Mouse (Mus musculus): ENCODE results near the gene Adam6b. TPM values are rescaled to one million over a fixed set of nuclear protein-coding genes. Genes with fewer than 3 reads are reported as not detected.
"Not testable (repeated sequence)": the region's sequence is repeated elsewhere in the genome, so short reads cannot be mapped to it uniquely, and the experiment has no call there.

Adam6b gene
- polyA plus RNA-seq (2015; fragmentation: Nextera tagmentation; extraction: Ambion mirVana), result not detected in 2 replicates

DNA sequence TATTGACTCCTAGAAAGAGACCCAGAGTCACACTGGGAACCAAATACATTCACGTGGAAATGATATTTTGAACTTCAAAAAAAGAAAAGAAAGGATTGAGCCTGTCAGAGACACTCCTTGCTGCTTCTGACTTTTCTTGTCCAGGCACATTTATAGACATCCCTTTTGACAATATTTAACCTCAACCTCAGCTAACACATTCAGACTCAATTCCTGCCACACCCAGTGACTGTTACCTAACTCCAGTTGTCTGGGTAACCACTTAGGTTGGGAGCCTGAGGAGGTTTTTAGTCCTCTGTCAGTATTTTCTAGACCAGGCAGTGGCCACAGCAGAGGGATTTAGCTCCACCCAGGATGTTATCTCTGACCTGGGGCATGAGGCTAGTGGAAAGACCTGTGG is at the start of gene Adam6b:
Gene Adam6b (plus strand): TSS at position 301 of the 400 bp plus-strand sequence.
- not testable (repeated sequence) for ATAC-seq (replicated peaks; ENCODE audit: low FRiP score, low read depth); H3K9me3 ChIP-seq (replicated peaks; ENCODE audit: low read length); H3K27me3 ChIP-seq (ENCODE audit: insufficient read depth, low read length); DNase-seq (ENCODE audit: low spot score); H3K4me1 ChIP-seq (replicated peaks; ENCODE audit: insufficient read depth, low read length); H3K9ac ChIP-seq (ENCODE audit: low read depth, low read length); H3K27ac ChIP-seq; H3K4me3 ChIP-seq (replicated peaks; ENCODE audit: low read depth, low read length); H3K36me3 ChIP-seq (ENCODE audit: insufficient read depth, low read length); H3K4me2 ChIP-seq (ENCODE audit: low read length)
- WGBS, result 80% methylated on average over 1 of the region's 1 CpGs

DNA sequence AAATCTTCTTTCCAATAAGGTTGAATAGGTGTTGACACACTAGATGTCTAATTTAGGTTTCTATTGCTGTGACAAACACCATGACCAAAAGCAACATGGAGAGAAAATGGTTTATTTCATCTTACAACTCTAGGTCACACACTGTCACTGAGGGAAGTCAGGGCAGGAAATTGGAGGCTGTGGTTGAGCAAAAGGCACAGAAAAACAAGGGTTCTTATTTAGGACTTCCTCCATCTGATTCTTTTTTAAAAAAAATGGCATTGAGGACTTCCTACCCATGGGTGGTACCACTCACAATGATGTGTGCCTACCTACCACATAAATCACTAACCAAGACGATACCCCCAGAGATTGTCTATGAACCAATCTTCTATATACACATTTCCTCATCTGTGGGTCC is 43.2 kb upstream of the Adam6b start:
- no peak for ATAC-seq (replicated peaks; ENCODE audit: low FRiP score, low read depth)
- H3K9me3 ChIP-seq (replicated peaks; ENCODE audit: low read length), result no peaks in the 10 kb centered on the region
- no peak overlapping the region for H3K4me3 ChIP-seq (replicated peaks; ENCODE audit: low read depth, low read length)
- no peaks in the 10 kb centered on the region for H3K4me1 ChIP-seq (replicated peaks; ENCODE audit: insufficient read depth, low read length)
- DNase-seq (ENCODE audit: low spot score), result no peak
- H3K27ac ChIP-seq, result no peak overlapping the region
- H3K4me2 ChIP-seq (ENCODE audit: low read length), result no peak overlapping the region
- 92% methylated on average over 1 of the region's 1 CpGs for WGBS
- H3K9ac ChIP-seq (ENCODE audit: low read depth, low read length), result no peak overlapping the region
- no peaks in the 10 kb centered on the region for H3K27me3 ChIP-seq (ENCODE audit: insufficient read depth, low read length)
- H3K36me3 ChIP-seq (ENCODE audit: insufficient read depth, low read length), result no peaks in the 10 kb centered on the region
- no peak for TF ChIP-seq CTCF (IDR thresholded peaks at IDR 0.05; ENCODE audit: low read depth)

- Histone ChIP-seq H3K9ac (ENCODE audit: low read depth, low read length) (no peak overlapping the region), H3K36me3 (ENCODE audit: insufficient read depth, low read length) (no peaks in the 10 kb centered on the region), H3K4me1 (replicated peaks; ENCODE audit: insufficient read depth, low read length) (no peaks in the 10 kb centered on the region), H3K27me3 (ENCODE audit: insufficient read depth, low read length) (no peaks in the 10 kb centered on the region), H3K4me3 (replicated peaks; ENCODE audit: low read depth, low read length) (no peak overlapping the region), H3K4me2 (ENCODE audit: low read length) (no peak overlapping the region), H3K27ac (no peak overlapping the region), H3K9me3 (replicated peaks; ENCODE audit: low read length) (no peaks in the 10 kb centered on the region)
- 82% methylated on average over 2 of the region's 2 CpGs for WGBS
- ATAC-seq (replicated peaks; ENCODE audit: low FRiP score, low read depth) (no peak), DNase-seq (ENCODE audit: low spot score) (no peak)
- TF ChIP-seq CTCF (IDR thresholded peaks at IDR 0.05; ENCODE audit: low read depth), result no peak
Observed at GRCm38 (mm10) chr12:113476164-113476563, 13.1 kb upstream of the Adam6b start.

GRCm38 (mm10) chr12:113482147-113482546 is 7.2 kb upstream of the Adam6b start:
- 85% methylated on average over 2 of the region's 2 CpGs for WGBS
- Histone ChIP-seq H3K4me2 (ENCODE audit: low read length) (no peak overlapping the region), H3K4me1 (replicated peaks; ENCODE audit: insufficient read depth, low read length) (no peaks in the 10 kb centered on the region), H3K36me3 (ENCODE audit: insufficient read depth, low read length) (no peaks in the 10 kb centered on the region), H3K4me3 (replicated peaks; ENCODE audit: low read depth, low read length) (no peak overlapping the region), H3K27me3 (ENCODE audit: insufficient read depth, low read length) (no peaks in the 10 kb centered on the region), H3K9me3 (replicated peaks; ENCODE audit: low read length) (no peaks in the 10 kb centered on the region), H3K27ac (no peak overlapping the region), H3K9ac (ENCODE audit: low read depth, low read length) (no peak overlapping the region)
- DNase-seq (ENCODE audit: low spot score) (no peak), ATAC-seq (replicated peaks; ENCODE audit: low FRiP score, low read depth) (no peak)
- no peak for TF ChIP-seq CTCF (IDR thresholded peaks at IDR 0.05; ENCODE audit: low read depth)

- H3K27me3 ChIP-seq (ENCODE audit: insufficient read depth, low read length), result no peaks in the 10 kb centered on the region
- no peaks in the 10 kb centered on the region for H3K4me1 ChIP-seq (replicated peaks; ENCODE audit: insufficient read depth, low read length)
- H3K4me3 ChIP-seq (replicated peaks; ENCODE audit: low read depth, low read length), result no peak overlapping the region
- DNase-seq (ENCODE audit: low spot score) (no peak), ATAC-seq (replicated peaks; ENCODE audit: low FRiP score, low read depth) (no peak)
- no peaks in the 10 kb centered on the region for H3K9me3 ChIP-seq (replicated peaks; ENCODE audit: low read length)
- no peak overlapping the region for H3K9ac ChIP-seq (ENCODE audit: low read depth, low read length)
- no peak overlapping the region for H3K27ac ChIP-seq
- H3K4me2 ChIP-seq (ENCODE audit: low read length), result no peak overlapping the region
- WGBS, result 58% methylated on average over 4 of the region's 4 CpGs
- H3K36me3 ChIP-seq (ENCODE audit: insufficient read depth, low read length), result no peaks in the 10 kb centered on the region
- no peak for TF ChIP-seq CTCF (IDR thresholded peaks at IDR 0.05; ENCODE audit: low read depth)
Observed at GRCm38 (mm10) chr12:113482661-113483389, 6.5 kb upstream of the Adam6b start.

GRCm38 (mm10) chr12:113483492-113484162 is 5.7 kb upstream of the Adam6b start:
- ATAC-seq (replicated peaks; ENCODE audit: low FRiP score, low read depth) (no peak), DNase-seq (ENCODE audit: low spot score) (no peak)
- no peaks in the 10 kb centered on the region for H3K36me3 ChIP-seq (ENCODE audit: insufficient read depth, low read length)
- WGBS, result 78% methylated on average over 2 of the region's 2 CpGs
- no peak overlapping the region for H3K27ac ChIP-seq
- no peak for TF ChIP-seq CTCF (IDR thresholded peaks at IDR 0.05; ENCODE audit: low read depth)
- no peak overlapping the region for H3K4me2 ChIP-seq (ENCODE audit: low read length)
- H3K4me3 ChIP-seq (replicated peaks; ENCODE audit: low read depth, low read length), result no peak overlapping the region
- no peaks in the 10 kb centered on the region for H3K4me1 ChIP-seq (replicated peaks; ENCODE audit: insufficient read depth, low read length)
- H3K9ac ChIP-seq (ENCODE audit: low read depth, low read length), result no peak overlapping the region
- H3K27me3 ChIP-seq (ENCODE audit: insufficient read depth, low read length), result no peaks in the 10 kb centered on the region
- H3K9me3 ChIP-seq (replicated peaks; ENCODE audit: low read length), result no peaks in the 10 kb centered on the region
